Mouse (Mus musculus): Measurements from ENCODE around the gene Terf2. TPM values are rescaled to one million over a fixed set of nuclear protein-coding genes. Genes with fewer than 3 reads are reported as not detected.
A peak's percentile ranks its signal among the peaks of the same experiment; 100 is the strongest.

Gene Terf2
- total RNA-seq (2014; fragmentation: Nextera tagmentation) (52.4 and 76.8 TPM in 2 replicates), total RNA-seq (2017) (24.0 and 28.6 TPM in 2 replicates), polyA plus RNA-seq (2012) (24.9 and 25.8 TPM in 2 replicates)

- H3K4me3 ChIP-seq (ENCODE audit: low read depth, low read length): peak within 1 kb of the TSS; percentile 92
- H3K36me3 ChIP-seq (replicated peaks): peaks cover 33% of the 10 kb centered on the region
- no peaks in the 10 kb centered on the region for H3K9me3 ChIP-seq (replicated peaks)
- DNase-seq (ENCODE audit: low spot score) (peak; percentile 83), ATAC-seq (ENCODE audit: extremely low read depth, insufficient number of reproducible peaks, low FRiP score, poor library complexity, severe bottlenecking) (peak; percentile 84)
- peaks cover 8% of the 10 kb centered on the region; the same call in 1 of the 2 replicates for H3K27me3 ChIP-seq (ENCODE audit: insufficient read depth, low read length)
- peaks cover 30% of the 10 kb centered on the region for H3K4me1 ChIP-seq (ENCODE audit: insufficient read depth, low read depth, low read length)
- no peak for TF ChIP-seq CTCF (IDR thresholded peaks at IDR 0.05; ENCODE audit: low read depth, low read length)
These were observed at the start of gene Terf2 for GRCm38 (mm10) chr8:107096366-107097036. Gene Terf2, minus strand, starts transcription at chr8:107096547.

GRCm38 (mm10) chr8:107143501-107143900 is 47.2 kb upstream of the Terf2 start:
- no peak overlapping the region for H3K4me3 ChIP-seq (ENCODE audit: low read depth, low read length)
- DNase-seq (ENCODE audit: low spot score) (no peak), ATAC-seq (ENCODE audit: extremely low read depth, insufficient number of reproducible peaks, low FRiP score, poor library complexity, severe bottlenecking) (no peak)
- no peaks in the 10 kb centered on the region for H3K36me3 ChIP-seq (replicated peaks)
- no peak for TF ChIP-seq CTCF (IDR thresholded peaks at IDR 0.05; ENCODE audit: low read depth, low read length)
- TF ChIP-seq GATA1 (IDR thresholded peaks at IDR 0.05; ENCODE audit: borderline replicate concordance, low read length): no peak
- TF ChIP-seq GATA2 (IDR thresholded peaks at IDR 0.05; ENCODE audit: borderline replicate concordance, low read depth, low read length): no peak
- TF ChIP-seq TAL1 (conservative IDR thresholded peaks at IDR 0.05; ENCODE audit: low read depth, low read length): no peak
- TF ChIP-seq POLR2AphosphoS5 (IDR thresholded peaks at IDR 0.05; ENCODE audit: insufficient replicate concordance, low read depth, low read length): no peak
- H3K4me1 ChIP-seq (ENCODE audit: insufficient read depth, low read depth, low read length): peaks cover 17% of the 10 kb centered on the region
- H3K27me3 ChIP-seq (ENCODE audit: insufficient read depth, low read length): no peaks in the 10 kb centered on the region
- H3K9me3 ChIP-seq (replicated peaks): no peaks in the 10 kb centered on the region

DNA sequence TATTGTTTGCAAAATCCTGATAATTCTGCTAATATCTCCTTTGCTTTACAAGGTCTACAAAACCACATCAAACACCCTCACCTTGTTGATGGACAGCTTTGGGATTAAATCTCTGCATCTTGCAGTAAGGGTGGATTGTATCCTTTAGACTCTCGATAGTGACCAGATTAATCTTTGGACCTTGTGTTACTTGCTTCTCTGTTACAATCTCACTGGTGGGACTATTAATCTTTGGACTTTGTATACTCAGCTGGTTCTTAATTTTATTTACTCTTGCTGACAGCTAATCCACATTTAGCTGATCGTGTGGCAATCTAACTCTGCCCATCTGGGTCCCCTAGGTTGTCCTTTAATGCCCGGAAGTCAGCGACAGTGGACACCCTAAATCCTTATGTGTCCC is 46.2 kb upstream of the Terf2 start:
- no peaks in the 10 kb centered on the region for H3K36me3 ChIP-seq (replicated peaks)
- peaks cover 17% of the 10 kb centered on the region for H3K4me1 ChIP-seq (ENCODE audit: insufficient read depth, low read depth, low read length)
- no peak overlapping the region for H3K4me3 ChIP-seq (ENCODE audit: low read depth, low read length)
- ATAC-seq (ENCODE audit: extremely low read depth, insufficient number of reproducible peaks, low FRiP score, poor library complexity, severe bottlenecking) (no peak), DNase-seq (ENCODE audit: low spot score) (no peak)
- H3K27me3 ChIP-seq (ENCODE audit: insufficient read depth, low read length): no peaks in the 10 kb centered on the region
- no peak for TF ChIP-seq CTCF (IDR thresholded peaks at IDR 0.05; ENCODE audit: low read depth, low read length)
- no peak for TF ChIP-seq GATA1 (IDR thresholded peaks at IDR 0.05; ENCODE audit: borderline replicate concordance, low read length)
- no peak for TF ChIP-seq TAL1 (conservative IDR thresholded peaks at IDR 0.05; ENCODE audit: low read depth, low read length)
- no peak for TF ChIP-seq GATA2 (IDR thresholded peaks at IDR 0.05; ENCODE audit: borderline replicate concordance, low read depth, low read length)
- no peaks in the 10 kb centered on the region for H3K9me3 ChIP-seq (replicated peaks)

- peak; percentile 87 for ATAC-seq (ENCODE audit: extremely low read depth, insufficient number of reproducible peaks, low FRiP score, poor library complexity, severe bottlenecking)
- Histone ChIP-seq H3K4me3 (ENCODE audit: low read depth, low read length) (no peak overlapping the region), H3K9me3 (replicated peaks) (no peaks in the 10 kb centered on the region), H3K4me1 (ENCODE audit: insufficient read depth, low read depth, low read length) (peaks cover 17% of the 10 kb centered on the region), H3K27me3 (ENCODE audit: insufficient read depth, low read length) (no peaks in the 10 kb centered on the region), H3K36me3 (replicated peaks) (no peaks in the 10 kb centered on the region)
- DNase-seq (ENCODE audit: low spot score): peak; percentile 59
- TF ChIP-seq POLR2AphosphoS5 (IDR thresholded peaks at IDR 0.05; ENCODE audit: insufficient replicate concordance, low read depth, low read length) (no peak), TAL1 (conservative IDR thresholded peaks at IDR 0.05; ENCODE audit: low read depth, low read length) (no peak), CTCF (IDR thresholded peaks at IDR 0.05; ENCODE audit: low read depth, low read length) (no peak), GATA1 (IDR thresholded peaks at IDR 0.05; ENCODE audit: borderline replicate concordance, low read length) (no peak), GATA2 (IDR thresholded peaks at IDR 0.05; ENCODE audit: borderline replicate concordance, low read depth, low read length) (no peak)
These were observed 43.5 kb upstream of the Terf2 start for GRCm38 (mm10) chr8:107139704-107140470.

DNA sequence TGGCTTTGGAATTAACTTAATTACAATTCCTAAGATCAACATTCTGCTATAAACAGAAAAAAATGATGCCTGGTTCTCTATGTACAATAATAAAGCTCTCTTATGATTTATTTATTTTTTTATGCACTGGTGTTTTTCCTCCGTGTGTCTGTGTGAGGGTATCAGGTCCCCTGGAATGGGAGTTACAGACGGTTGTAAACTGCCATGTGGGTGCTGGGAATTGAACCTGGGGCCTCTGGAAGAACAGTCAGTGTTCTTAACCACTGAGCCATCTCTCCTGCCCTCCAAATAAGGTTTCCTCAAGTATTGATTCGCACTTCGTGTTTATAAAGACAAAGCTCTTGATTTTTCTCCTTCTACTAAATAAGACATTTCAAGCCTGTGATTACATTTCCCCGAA is 42.0 kb upstream of the Terf2 start:
- TF ChIP-seq POLR2AphosphoS5 (IDR thresholded peaks at IDR 0.05; ENCODE audit: insufficient replicate concordance, low read depth, low read length): no peak
- no peak for TF ChIP-seq GATA2 (IDR thresholded peaks at IDR 0.05; ENCODE audit: borderline replicate concordance, low read depth, low read length)
- no peak for TF ChIP-seq GATA1 (IDR thresholded peaks at IDR 0.05; ENCODE audit: borderline replicate concordance, low read length)
- no peak for TF ChIP-seq TAL1 (conservative IDR thresholded peaks at IDR 0.05; ENCODE audit: low read depth, low read length)
- Histone ChIP-seq H3K9me3 (replicated peaks) (no peaks in the 10 kb centered on the region), H3K36me3 (replicated peaks) (no peaks in the 10 kb centered on the region), H3K27me3 (ENCODE audit: insufficient read depth, low read length) (peaks cover 2% of the 10 kb centered on the region; the same call in 1 of the 2 replicates), H3K4me1 (ENCODE audit: insufficient read depth, low read depth, low read length) (peaks cover 20% of the 10 kb centered on the region), H3K4me3 (ENCODE audit: low read depth, low read length) (no peak overlapping the region)
- no peak for ATAC-seq (ENCODE audit: extremely low read depth, insufficient number of reproducible peaks, low FRiP score, poor library complexity, severe bottlenecking)
- no peak for DNase-seq (ENCODE audit: low spot score)

GRCm38 (mm10) chr8:107137591-107137990 is 41.2 kb upstream of the Terf2 start:
- no peak for DNase-seq (ENCODE audit: low spot score)

More at GRCm38 (mm10) chr8:107137591-107137990, 41.2 kb upstream of the Terf2 start:
- no peak overlapping the region for H3K4me3 ChIP-seq (ENCODE audit: low read depth, low read length)
- peaks cover 6% of the 10 kb centered on the region; the same call in 1 of the 2 replicates for H3K27me3 ChIP-seq (ENCODE audit: insufficient read depth, low read length)
- H3K36me3 ChIP-seq (replicated peaks): no peaks in the 10 kb centered on the region
- H3K4me1 ChIP-seq (ENCODE audit: insufficient read depth, low read depth, low read length): peaks cover 25% of the 10 kb centered on the region
- no peaks in the 10 kb centered on the region for H3K9me3 ChIP-seq (replicated peaks)
- no peak for ATAC-seq (ENCODE audit: extremely low read depth, insufficient number of reproducible peaks, low FRiP score, poor library complexity, severe bottlenecking)
- TF ChIP-seq POLR2AphosphoS5 (IDR thresholded peaks at IDR 0.05; ENCODE audit: insufficient replicate concordance, low read depth, low read length): no peak
- no peak for TF ChIP-seq GATA2 (IDR thresholded peaks at IDR 0.05; ENCODE audit: borderline replicate concordance, low read depth, low read length)
- no peak for TF ChIP-seq GATA1 (IDR thresholded peaks at IDR 0.05; ENCODE audit: borderline replicate concordance, low read length)
- TF ChIP-seq CTCF (IDR thresholded peaks at IDR 0.05; ENCODE audit: low read depth, low read length): no peak
- no peak for TF ChIP-seq TAL1 (conservative IDR thresholded peaks at IDR 0.05; ENCODE audit: low read depth, low read length)

Measured in G1E (cell line).